Mouse (Mus musculus) testis, adult 2 months (tissue): Measurements from ENCODE around the gene Olfr630.
"Not testable (repeated sequence)": the region's sequence is repeated elsewhere in the genome, so short reads cannot be mapped to it uniquely, and the experiment has no call there.

Experiments used
- CTCF ChIP-seq: fragments of 200-500 bp; IDR thresholded peaks from 2 replicates; pipeline ENCODE4 v1.5.1; 2012; ENCODE audit warnings: low read depth, mild to moderate bottlenecking, inconsistent platforms, low read length, moderate library complexity; ENCODE audit not compliant: control insufficient read depth, insufficient read depth, insufficient replicate concordance
- POLR2A ChIP-seq: fragments of 200-500 bp; IDR thresholded peaks from 2 replicates; pipeline ENCODE4 v1.6.1; 2012; ENCODE audit warnings: low read depth, mild to moderate bottlenecking, inconsistent platforms, low read length, moderate library complexity; ENCODE audit not compliant: control insufficient read depth

- not testable (repeated sequence) for TF ChIP-seq POLR2A, CTCF
These were observed 20.5 kb upstream of the Olfr630 start for GRCm38 (mm10) chr7:103777652-103778051.
